Mouse (Mus musculus) liver, adult 2 months (tissue): ENCODE results near the gene Fto.

Source experiments
- CTCF ChIP-seq: fragments of 200-500 bp; IDR thresholded peaks from 2 replicates; pipeline ENCODE4 v1.5.1; 2011; ENCODE audit warnings: low read depth, low read length, control low read depth
- POLR2A ChIP-seq: fragments of 200-500 bp; IDR thresholded peaks from 2 replicates; pipeline ENCODE4 v1.6.1; 2011; ENCODE audit warnings: low read length, control low read depth; ENCODE audit not compliant: insufficient read depth; ENCODE audit errors: extremely low read depth

- TF ChIP-seq POLR2A (no peak), CTCF (no peak)
These were observed 141.6 kb downstream of the Fto start for GRCm38 (mm10) chr8:91454926-91455325.
